Mouse (Mus musculus) macrophage (primary cell): Measurements from ENCODE around the gene Ints3. TPM values are rescaled to one million over a fixed set of nuclear protein-coding genes. Genes with fewer than 3 reads are reported as not detected.

Source experiments
- H3K27ac ChIP-seq: fragments of 350-480 bp; formaldehyde crosslinking; 2 replicates; pipeline ENCODE4 v1.9.0; 2021
- H3K36me3 ChIP-seq: fragments of 350-480 bp; formaldehyde crosslinking; 2 replicates; pipeline ENCODE4 v1.9.0; 2021; ENCODE audit errors: inconsistent target
- H3K4me3 ChIP-seq: fragments of 350-480 bp; formaldehyde crosslinking; 2 replicates; pipeline ENCODE4 v1.9.0; 2021; ENCODE audit errors: inconsistent target
- H3K79me2 ChIP-seq: fragments of 350-480 bp; formaldehyde crosslinking; 2 replicates; pipeline ENCODE4 v1.9.0; 2021; ENCODE audit errors: inconsistent target
- WGBS: methylation state at CpG from one replicate; pipeline ENCODE4 v1.1.7; 2026; ENCODE audit warnings: inconsistent platforms; ENCODE audit not compliant: missing documents; 5-methylcytosine and 5-hydroxymethylcytosine counted together
- polyA plus RNA-seq: library from polyadenylated mRNA; stranded (reverse); fragments of 250-400 nt; gene quantifications from 3 replicates; pipeline ENCODE4 v1.2.4, GENCODE M21; 2018; ENCODE audit warnings: inconsistent platforms

Ints3 gene
- polyA plus RNA-seq, 1 experiment from 2014 or later: 20.2 TPM

DNA sequence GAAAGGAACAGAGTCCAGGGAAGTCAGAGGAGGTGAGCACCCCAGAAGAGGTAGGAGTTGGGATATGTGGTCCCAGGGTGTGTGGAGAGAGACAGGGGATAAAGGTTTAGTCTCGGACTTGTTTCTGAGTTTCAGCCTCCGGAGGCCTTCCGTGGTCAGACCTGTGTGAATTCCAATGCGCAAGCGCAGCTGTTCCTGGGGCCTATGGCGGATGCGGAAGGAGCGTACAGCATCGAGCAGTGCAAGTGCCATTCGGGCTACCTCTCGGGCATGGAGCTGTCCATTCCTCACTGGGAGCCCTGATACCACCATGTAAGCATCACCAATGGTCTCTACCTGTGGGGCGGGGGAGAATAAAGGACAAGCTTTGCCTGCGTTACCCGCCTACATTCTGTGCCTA lies 21.5 kb upstream of the Ints3 start:
- no peaks in the 10 kb centered on the region for H3K79me2 ChIP-seq
- no peaks in the 10 kb centered on the region for H3K36me3 ChIP-seq
- no peak overlapping the region for H3K4me3 ChIP-seq
- H3K27ac ChIP-seq: no peak overlapping the region
- WGBS: 95% methylated on average over 13 of the region's 14 CpGs

DNA sequence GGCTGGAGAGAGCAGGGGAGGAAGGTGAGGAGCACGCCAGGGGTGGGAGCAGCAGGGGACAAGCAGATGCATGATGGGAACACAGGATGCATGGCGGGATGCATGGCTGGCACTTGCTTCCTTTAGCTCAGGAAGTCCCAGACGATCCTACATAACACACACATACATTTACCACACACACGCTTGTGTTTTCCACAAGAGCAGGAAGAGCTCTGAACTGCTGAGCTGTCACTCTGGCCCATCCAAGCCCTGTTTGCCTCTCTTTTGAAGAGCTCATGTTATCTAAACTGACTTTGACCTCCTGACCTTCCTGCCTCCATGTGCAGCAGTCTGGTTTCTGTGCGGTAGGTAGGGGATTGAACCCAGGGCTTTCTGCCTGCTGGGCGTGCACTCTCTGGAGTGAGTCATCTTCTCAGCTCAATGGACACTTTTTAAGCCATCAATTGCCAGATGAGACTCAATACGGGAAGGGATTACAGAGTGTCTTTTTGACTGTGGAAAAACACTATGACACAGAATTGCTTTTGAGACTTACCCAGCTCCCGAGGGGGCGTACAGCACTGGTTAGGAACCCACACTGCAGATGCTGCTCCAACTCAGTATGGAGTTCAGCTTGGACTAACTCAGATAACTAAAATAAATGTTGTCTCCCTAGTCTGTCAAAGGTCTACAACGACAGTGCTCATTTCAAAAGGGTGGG lies 18.1 kb upstream of the Ints3 start:
- no peak overlapping the region for H3K27ac ChIP-seq
- H3K4me3 ChIP-seq: no peak overlapping the region
- H3K79me2 ChIP-seq: no peaks in the 10 kb centered on the region
- WGBS: 64% methylated on average over 10 of the region's 10 CpGs
- H3K36me3 ChIP-seq: no peaks in the 10 kb centered on the region

DNA sequence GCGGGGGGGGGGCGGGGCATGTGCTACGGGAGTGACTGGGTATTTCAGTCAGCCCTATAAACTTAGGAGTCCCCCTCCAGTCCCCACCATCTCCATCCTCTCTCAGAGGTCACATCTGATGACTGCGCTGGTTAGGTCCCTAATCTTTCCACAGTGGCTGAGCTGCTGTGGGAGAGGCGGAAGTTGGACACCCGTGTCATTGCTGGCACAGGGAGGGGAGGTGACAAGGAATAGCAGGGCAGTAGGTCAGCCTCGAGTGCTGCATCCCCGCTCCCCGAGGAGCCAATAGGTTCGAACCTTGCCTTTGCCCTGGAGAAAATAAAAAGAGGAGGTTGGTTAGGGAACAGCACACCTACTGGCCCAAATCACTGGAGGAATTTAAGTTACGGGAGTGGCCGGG lies 17.5 kb upstream of the Ints3 start:
- Histone ChIP-seq H3K27ac (no peak overlapping the region), H3K4me3 (no peak overlapping the region), H3K36me3 (no peaks in the 10 kb centered on the region), H3K79me2 (no peaks in the 10 kb centered on the region)
- WGBS: 61% methylated on average over 12 of the region's 12 CpGs

DNA sequence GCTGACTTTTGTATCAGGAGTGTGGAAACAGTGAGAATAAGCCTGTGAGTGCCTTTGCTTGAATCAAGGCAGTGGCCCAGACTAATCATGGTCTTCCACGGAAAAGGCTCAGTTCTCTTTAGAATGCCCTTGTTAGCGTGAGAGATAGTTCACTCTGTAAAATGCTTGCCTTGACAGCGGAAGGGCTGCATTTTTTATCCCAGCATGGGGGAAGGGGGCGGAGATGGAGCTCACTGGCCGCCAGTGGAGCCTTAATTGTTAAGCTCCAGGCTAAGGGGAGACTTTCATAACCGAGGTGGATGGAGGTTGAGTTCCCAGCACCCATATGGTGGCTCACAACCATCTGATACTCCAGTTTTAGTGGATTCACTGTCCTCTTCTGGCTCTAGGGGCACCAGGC lies 15.2 kb upstream of the Ints3 start:
- 94% methylated on average over 6 of the region's 6 CpGs for WGBS
- H3K79me2 ChIP-seq: no peaks in the 10 kb centered on the region
- H3K36me3 ChIP-seq: no peaks in the 10 kb centered on the region
- no peak overlapping the region for H3K4me3 ChIP-seq
- no peak overlapping the region for H3K27ac ChIP-seq

DNA sequence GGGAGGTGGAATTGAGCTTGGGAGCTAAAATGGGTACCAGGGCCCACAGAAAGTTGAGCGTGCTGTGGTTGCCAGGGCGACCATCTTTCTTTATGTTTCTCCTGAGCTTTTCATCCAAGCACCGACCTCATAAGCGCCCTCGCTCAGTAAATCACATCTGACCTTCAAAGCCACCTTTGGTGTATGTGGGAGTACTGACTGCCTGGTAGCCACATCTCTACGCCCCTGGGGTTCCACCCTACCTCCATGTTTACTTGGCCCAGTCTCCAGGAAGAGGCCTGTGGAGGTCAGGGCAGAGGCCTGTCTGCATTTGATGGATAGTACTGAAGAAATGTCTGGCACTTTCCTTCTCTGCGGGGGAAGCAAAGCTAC lies 13.7 kb upstream of the Ints3 start:
- Histone ChIP-seq H3K36me3 (no peaks in the 10 kb centered on the region), H3K4me3 (no peak overlapping the region), H3K79me2 (no peaks in the 10 kb centered on the region), H3K27ac (peak overlapping the region; percentile 60)
- 85% methylated on average over 7 of the region's 7 CpGs for WGBS

DNA sequence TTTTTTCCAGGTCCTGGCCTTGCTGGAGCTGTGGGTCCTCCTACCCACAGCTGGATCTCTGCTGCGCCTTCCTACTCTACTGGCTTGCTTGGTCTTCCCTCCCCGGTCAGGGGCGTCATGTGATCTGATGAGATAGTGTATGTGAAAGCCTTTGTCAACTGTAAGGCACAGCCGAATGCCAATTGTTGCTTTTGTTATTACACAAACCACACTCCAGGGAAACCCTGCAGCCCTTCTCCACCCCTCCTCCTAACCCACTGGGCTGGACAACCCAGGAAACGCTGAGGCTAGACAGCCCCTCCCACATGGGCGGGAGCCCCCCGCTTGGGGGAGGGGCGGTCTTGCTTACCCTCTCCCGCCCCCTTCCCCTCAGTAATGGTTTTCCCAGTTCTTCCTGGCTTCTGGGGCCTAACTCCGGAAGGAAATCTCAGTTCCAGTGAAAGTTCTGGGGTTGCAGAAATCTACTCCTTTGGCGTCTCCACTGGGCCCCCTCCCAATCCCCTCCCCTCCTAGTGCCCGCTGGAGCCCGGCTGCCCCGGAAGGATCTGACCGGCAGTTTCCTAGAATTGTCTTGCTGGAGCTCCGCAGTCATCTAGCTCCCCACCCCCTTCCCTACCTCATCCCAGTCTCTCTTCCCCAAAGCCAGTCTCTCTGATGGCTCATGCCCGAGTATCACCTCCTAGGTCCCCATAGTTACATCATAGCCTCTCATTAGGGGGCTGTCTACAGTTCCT lies 13.1 kb upstream of the Ints3 start:
- no peaks in the 10 kb centered on the region for H3K36me3 ChIP-seq
- H3K27ac ChIP-seq: peak overlapping the region; percentile 60
- WGBS: 15% methylated on average over 17 of the region's 17 CpGs
- H3K79me2 ChIP-seq: no peaks in the 10 kb centered on the region
- H3K4me3 ChIP-seq: no peak overlapping the region

GRCm38 (mm10) chr3:90445417-90446200 lies 12.2 kb upstream of the Ints3 start:
- WGBS: 84% methylated on average over 11 of the region's 11 CpGs
- Histone ChIP-seq H3K27ac (peak overlapping the region; percentile 60), H3K79me2 (no peaks in the 10 kb centered on the region), H3K4me3 (no peak overlapping the region), H3K36me3 (no peaks in the 10 kb centered on the region)

DNA sequence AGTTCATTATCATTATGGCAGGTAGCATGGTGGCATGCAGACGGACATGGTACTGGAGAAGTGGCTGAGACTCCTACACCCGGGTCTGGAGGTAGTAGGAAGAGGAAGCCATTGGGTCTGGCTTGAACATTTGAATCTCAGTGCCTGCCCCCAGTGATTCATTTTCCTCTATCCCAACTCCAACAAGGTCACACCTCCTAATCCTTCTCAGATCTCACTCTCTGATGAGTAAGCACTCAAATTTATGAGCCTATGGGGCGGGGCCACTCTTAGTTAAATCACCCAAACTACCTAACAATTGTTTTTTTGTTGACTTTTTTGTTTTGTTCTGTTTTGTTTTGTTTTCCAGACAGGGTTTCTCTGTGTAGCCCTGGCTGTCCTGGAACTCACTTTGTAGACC lies 10.6 kb upstream of the Ints3 start:
- no peaks in the 10 kb centered on the region for H3K36me3 ChIP-seq
- H3K4me3 ChIP-seq: no peak overlapping the region
- no peaks in the 10 kb centered on the region for H3K79me2 ChIP-seq
- 93% methylated on average over 3 of the region's 3 CpGs for WGBS
- H3K27ac ChIP-seq: no peak overlapping the region

DNA sequence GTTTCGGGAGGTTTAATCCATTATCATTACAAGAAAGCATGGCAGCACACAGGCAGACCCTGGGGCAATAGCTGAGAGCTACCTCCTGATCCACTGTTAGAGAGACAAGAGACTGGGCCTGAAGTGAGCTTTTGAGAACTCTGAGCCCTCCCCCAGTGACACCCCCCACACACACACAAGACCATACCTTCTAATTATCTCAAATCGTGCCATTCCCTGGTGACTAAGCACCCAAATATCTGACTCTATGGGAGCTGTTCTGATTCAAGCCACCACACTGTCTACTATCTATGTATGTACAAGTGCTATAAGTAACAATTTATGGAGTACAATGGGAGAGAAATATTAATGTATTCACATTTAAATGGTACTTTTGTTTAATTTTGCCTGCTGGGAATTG lies 7.3 kb upstream of the Ints3 start:
- 100% methylated on average over 1 of the region's 2 CpGs for WGBS
- H3K4me3 ChIP-seq: no peak overlapping the region

DNA sequence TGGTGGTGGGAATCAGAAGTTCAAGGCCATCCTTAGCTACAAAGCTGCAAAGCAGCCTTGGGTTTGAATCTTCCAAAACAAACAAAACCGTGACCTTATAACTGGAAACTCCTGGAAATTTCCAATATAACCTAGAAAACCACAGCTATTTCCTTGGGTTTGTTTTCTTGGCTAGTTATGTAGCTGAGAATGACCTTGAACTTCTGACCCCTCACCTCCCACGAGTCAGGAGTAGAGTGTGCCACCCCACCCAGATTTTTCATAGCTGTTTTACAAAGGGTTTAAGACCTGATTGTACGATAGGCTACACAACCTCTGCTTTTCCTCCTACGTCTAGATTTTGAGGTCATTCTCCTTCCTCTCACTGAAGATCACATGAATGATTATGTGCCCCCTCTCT lies 3.7 kb upstream of the Ints3 start:
- Histone ChIP-seq H3K4me3 (no peak overlapping the region), H3K36me3 (no peaks in the 10 kb centered on the region), H3K27ac (no peak overlapping the region), H3K79me2 (no peaks in the 10 kb centered on the region)
- 83% methylated on average over 4 of the region's 4 CpGs for WGBS

More for the DNA sequence above, 7.3 kb upstream of the Ints3 start:
- Histone ChIP-seq H3K27ac (no peak overlapping the region), H3K79me2 (no peaks in the 10 kb centered on the region), H3K36me3 (no peaks in the 10 kb centered on the region)

DNA sequence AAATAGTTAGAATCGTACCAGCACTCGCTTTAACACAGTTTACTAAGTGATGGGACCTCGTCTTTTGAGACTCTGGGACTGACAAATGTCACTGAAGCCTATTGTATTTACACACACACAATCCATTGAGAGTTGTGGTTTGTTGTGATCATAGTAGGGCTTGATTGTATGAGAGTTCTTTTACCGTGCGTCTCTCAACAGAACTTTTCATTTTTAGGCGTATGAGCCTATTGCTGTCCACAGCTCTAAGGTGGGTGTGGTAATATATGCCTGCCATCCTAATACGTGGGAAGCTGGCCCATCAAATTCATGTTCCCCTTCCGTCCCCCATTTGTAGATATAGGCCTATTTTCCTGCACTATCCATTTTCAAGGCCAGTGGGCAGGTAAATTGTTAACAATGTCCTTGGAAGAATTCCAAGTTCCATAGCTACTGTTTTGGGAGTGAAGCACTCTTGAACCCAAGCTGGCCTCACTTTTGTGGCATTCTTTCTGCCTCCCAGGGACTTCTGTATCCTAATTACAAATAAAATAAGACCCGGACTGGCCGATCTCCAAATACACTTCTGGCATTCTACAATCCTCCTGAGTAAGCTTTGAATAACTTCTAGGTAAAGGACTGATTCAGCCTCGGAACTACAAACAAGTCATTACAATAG lies 780 bp upstream of the Ints3 start:
- H3K27ac ChIP-seq: peak overlapping the region; percentile 38
- H3K36me3 ChIP-seq: no peaks in the 10 kb centered on the region
- no peaks in the 10 kb centered on the region for H3K79me2 ChIP-seq
- H3K4me3 ChIP-seq: peak overlapping the region; percentile 60
- 56% methylated on average over 11 of the region's 11 CpGs for WGBS

DNA sequence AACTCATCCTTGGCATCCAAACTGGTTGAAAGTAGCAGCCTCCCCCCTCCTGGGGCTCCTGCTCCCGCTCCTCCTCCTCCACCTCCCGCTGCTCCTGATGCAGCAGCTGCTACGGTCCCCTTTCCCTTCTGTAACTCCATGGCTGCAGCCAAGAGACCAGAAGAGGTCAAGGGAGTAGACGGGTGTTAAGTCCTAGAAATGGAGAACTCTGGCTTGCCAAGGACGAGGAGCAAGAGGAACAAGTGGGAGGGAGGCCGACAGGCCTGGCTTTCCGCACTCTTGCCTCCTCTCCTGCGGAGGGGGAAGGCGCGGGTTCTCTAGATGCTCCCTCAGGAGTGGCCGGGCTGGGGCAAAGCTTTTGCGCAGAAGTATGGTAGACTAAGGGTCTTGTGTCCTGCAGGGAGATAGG lies 607 bp downstream of the Ints3 start:
- H3K4me3 ChIP-seq: peak overlapping the region; percentile 86
- H3K27ac ChIP-seq: peak overlapping the region; percentile 93
- no peaks in the 10 kb centered on the region for H3K79me2 ChIP-seq
- under 1% methylated on average over 12 of the region's 12 CpGs for WGBS
- no peaks in the 10 kb centered on the region for H3K36me3 ChIP-seq

DNA sequence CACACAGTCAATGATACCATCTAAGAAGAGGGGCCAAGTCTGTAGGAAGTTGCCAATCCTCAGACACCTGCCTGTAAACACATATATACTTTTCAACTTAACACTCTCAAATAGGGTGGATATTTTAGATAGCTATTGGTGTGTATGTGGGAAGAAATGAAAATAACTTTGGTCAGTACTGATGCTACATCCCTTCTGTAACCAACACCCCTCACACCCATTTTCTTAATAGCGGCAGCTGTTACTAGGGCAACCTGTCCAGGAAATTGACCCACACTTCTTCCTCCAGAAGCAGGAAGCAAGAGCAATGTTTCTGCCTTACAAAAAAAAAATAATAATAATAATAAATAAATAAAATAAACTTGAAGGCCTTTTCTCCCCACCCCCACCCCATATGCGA lies 1.1 kb downstream of the Ints3 start:
- Histone ChIP-seq H3K36me3 (no peaks in the 10 kb centered on the region), H3K79me2 (no peaks in the 10 kb centered on the region), H3K4me3 (peak overlapping the region; percentile 86), H3K27ac (peak overlapping the region; percentile 93)
- WGBS: 20% methylated on average over 1 of the region's 2 CpGs

DNA sequence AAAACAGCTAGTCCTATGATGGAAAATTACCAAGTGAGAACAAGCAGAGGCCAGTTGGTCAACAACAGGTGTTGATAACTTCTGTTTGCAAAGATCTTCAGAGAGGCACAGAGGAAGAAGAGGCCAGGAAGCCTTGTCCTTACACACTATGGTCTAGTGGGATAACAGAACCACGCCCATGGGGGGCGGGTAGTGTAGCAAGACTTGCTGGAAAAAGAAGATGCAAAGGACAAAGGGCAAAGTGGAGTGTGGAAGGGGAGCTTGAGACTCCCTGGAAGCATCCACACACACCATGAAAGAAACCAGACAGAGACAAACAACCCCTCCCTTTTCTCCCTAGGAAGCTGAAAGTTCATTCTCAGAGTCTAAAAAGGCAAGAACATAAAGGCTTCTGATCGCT lies 3.8 kb downstream of the Ints3 start:
- WGBS: 93% methylated on average over 3 of the region's 3 CpGs
- Histone ChIP-seq H3K79me2 (no peaks in the 10 kb centered on the region), H3K27ac (no peak overlapping the region), H3K36me3 (no peaks in the 10 kb centered on the region), H3K4me3 (no peak overlapping the region)
